Mouse (Mus musculus) thymus, adult 2 months (tissue): ENCODE data around the gene Ppif.

Experiments
- CTCF ChIP-seq: fragments of 200-500 bp; IDR thresholded peaks from 2 replicates; pipeline ENCODE4 v1.5.1; 2012; ENCODE audit warnings: mild to moderate bottlenecking, control low read depth, low read length, moderate library complexity, borderline replicate concordance; ENCODE audit not compliant: control insufficient read depth, poor library complexity, insufficient read depth; ENCODE audit errors: extremely low read depth
- POLR2A ChIP-seq: fragments of 200-500 bp; IDR thresholded peaks from 2 replicates; pipeline ENCODE4 v1.6.1; 2012; ENCODE audit warnings: mild to moderate bottlenecking, low read length, control low read depth, moderate library complexity; ENCODE audit not compliant: control insufficient read depth, poor library complexity, insufficient read depth; ENCODE audit errors: extremely low read depth

GRCm38 (mm10) chr14:25695059-25695458 lies 1.1 kb downstream of the Ppif start:
- TF ChIP-seq POLR2A = no peak
- no peak for TF ChIP-seq CTCF
